Mouse (Mus musculus) MEL (cell line): ENCODE results near the gene Spred1. TPM values are rescaled to one million over a fixed set of nuclear protein-coding genes. Genes with fewer than 3 reads are reported as not detected.

ENCODE experiments used
- DNase-seq: peaks from one replicate; pipeline ENCODE4 v3.0.0; 2011; ENCODE audit warnings: low read depth, low spot score
- H3K27ac ChIP-seq: 2 replicates; pipeline ENCODE4 v1.5.1; 2012; ENCODE audit warnings: low read depth, mild to moderate bottlenecking, control low read depth, low read length, moderate library complexity; ENCODE audit not compliant: control insufficient read depth
- H3K27me3 ChIP-seq, 2 experiments: fragments of 150-350 bp in 1 of 2; sonication (generic) in 1 of 2; 2 replicates each; pipeline ENCODE4 v1.6.1; 2012; ENCODE audit warnings: low read length in 2 of 2, mild to moderate bottlenecking in 2 of 2, improper control_type of control experiment in 1 of 2, moderate library complexity in 1 of 2; ENCODE audit not compliant: insufficient read depth in 2 of 2, control insufficient read depth in 1 of 2
- H3K36me3 ChIP-seq, 2 experiments: 2 replicates each; pipeline ENCODE4 v1.6.1; 2012 to 2014; ENCODE audit warnings: low read length in 2 of 2, improper control_type of control experiment in 1 of 2, inconsistent platforms in 1 of 2, mild to moderate bottlenecking in 1 of 2; ENCODE audit not compliant: insufficient read depth in 2 of 2, control insufficient read depth in 1 of 2
- H3K4me1 ChIP-seq, 2 experiments: fragments of 150-350 bp in 1 of 2; sonication (generic) in 1 of 2; 2 replicates each; pipeline ENCODE4 v1.6.1; 2012; ENCODE audit warnings: low read length in 2 of 2, improper control_type of control experiment in 1 of 2, mild to moderate bottlenecking in 1 of 2; ENCODE audit not compliant: insufficient read depth in 2 of 2, control insufficient read depth in 1 of 2
- H3K4me3 ChIP-seq, 2 experiments: fragments of 150-350 bp in 1 of 2; sonication (generic) in 1 of 2; 2 replicates each; pipeline ENCODE4 v1.5.1; 2012; ENCODE audit warnings: low read depth in 2 of 2, low read length in 2 of 2, mild to moderate bottlenecking in 2 of 2, moderate library complexity in 2 of 2, control low read depth in 1 of 2, improper control_type of control experiment in 1 of 2; ENCODE audit not compliant: control insufficient read depth in 1 of 2, insufficient read depth in 1 of 2
- H3K79me2 ChIP-seq: 2 replicates; pipeline ENCODE4 v1.6.1; 2012; ENCODE audit warnings: mild to moderate bottlenecking, low read length, moderate library complexity; ENCODE audit not compliant: control insufficient read depth, poor library complexity, insufficient read depth
- H3K9ac ChIP-seq: 2 replicates; pipeline ENCODE4 v1.6.1; 2012; ENCODE audit warnings: low read depth, mild to moderate bottlenecking, control low read depth, low read length, moderate library complexity; ENCODE audit not compliant: control insufficient read depth, poor library complexity, severe bottlenecking
- H3K9me3 ChIP-seq: fragments of 150-350 bp; sonication (generic); replicated peaks from 2 replicates; pipeline ENCODE4 v1.6.1; 2012; ENCODE audit warnings: mild to moderate bottlenecking, low read length, improper control_type of control experiment, moderate library complexity; ENCODE audit not compliant: insufficient read depth
- CHD2 ChIP-seq: IDR thresholded peaks from 2 replicates; pipeline ENCODE4 v1.6.1; 2011; ENCODE audit warnings: low read length, improper control_type of control experiment
- E2F4 ChIP-seq: IDR thresholded peaks from 2 replicates; pipeline ENCODE4 v1.6.1; 2011; ENCODE audit warnings: low read depth, low read length, improper control_type of control experiment, borderline replicate concordance
- ELF1 ChIP-seq: IDR thresholded peaks from 2 replicates; pipeline ENCODE4 v1.6.1; 2014; ENCODE audit warnings: low read depth, mild to moderate bottlenecking, inconsistent platforms, low read length, improper control_type of control experiment, moderate library complexity
- EP300 ChIP-seq, 2 experiments: IDR thresholded peaks; 2 replicates each; pipeline ENCODE4 v1.6.1; 2011; ENCODE audit warnings: improper control_type of control experiment in 2 of 2, low read length in 2 of 2, low read depth in 1 of 2, mild to moderate bottlenecking in 1 of 2
- ETS1 ChIP-seq: IDR thresholded peaks from 2 replicates; pipeline ENCODE4 v1.6.1; 2012; ENCODE audit warnings: low read depth, mild to moderate bottlenecking, inconsistent platforms, low read length, improper control_type of control experiment, moderate library complexity
- GABPA ChIP-seq: IDR thresholded peaks from 2 replicates; pipeline ENCODE4 v1.6.1; 2012; ENCODE audit warnings: low read depth, mild to moderate bottlenecking, inconsistent platforms, low read length, improper control_type of control experiment, moderate library complexity
- GATA1 ChIP-seq: IDR thresholded peaks from 2 replicates; pipeline ENCODE4 v1.6.1; 2011; ENCODE audit warnings: low read depth, low read length, improper control_type of control experiment
- JUND ChIP-seq: IDR thresholded peaks from 2 replicates; pipeline ENCODE4 v1.6.1; 2011; ENCODE audit warnings: low read depth, mild to moderate bottlenecking, improper control_type of control experiment, low read length
- MAX ChIP-seq: IDR thresholded peaks from 2 replicates; pipeline ENCODE4 v1.6.1; 2011; ENCODE audit warnings: low read length, improper control_type of control experiment
- MAZ ChIP-seq: IDR thresholded peaks from 2 replicates; pipeline ENCODE4 v1.6.1; 2012; ENCODE audit warnings: low read depth, mild to moderate bottlenecking, inconsistent platforms, low read length, improper control_type of control experiment
- MEF2A ChIP-seq: IDR thresholded peaks from 2 replicates; pipeline ENCODE4 v1.6.1; 2014; ENCODE audit warnings: low read depth, mild to moderate bottlenecking, inconsistent platforms, low read length, improper control_type of control experiment; ENCODE audit not compliant: poor library complexity, insufficient replicate concordance, severe bottlenecking; ENCODE audit errors: extremely low read depth
- MXI1 ChIP-seq: IDR thresholded peaks from 2 replicates; pipeline ENCODE4 v1.6.1; 2011; ENCODE audit warnings: mild to moderate bottlenecking, low read depth, low read length, improper control_type of control experiment
- MYB ChIP-seq: IDR thresholded peaks from 2 replicates; pipeline ENCODE4 v1.6.1; 2011; ENCODE audit warnings: mild to moderate bottlenecking, low read depth, low read length, improper control_type of control experiment
- NRF1 ChIP-seq: IDR thresholded peaks from 2 replicates; pipeline ENCODE4 v1.6.1; 2014; ENCODE audit warnings: low read depth, mild to moderate bottlenecking, inconsistent platforms, low read length, improper control_type of control experiment, moderate library complexity; ENCODE audit not compliant: poor library complexity, insufficient read depth, severe bottlenecking
- POLR2AphosphoS2 ChIP-seq: IDR thresholded peaks from 2 replicates; pipeline ENCODE4 v1.6.1; 2011; ENCODE audit warnings: low read length, improper control_type of control experiment
- POLR2AphosphoS5 ChIP-seq: IDR thresholded peaks from 2 replicates; pipeline ENCODE4 v1.6.1; 2012; ENCODE audit warnings: low read depth, borderline replicate concordance, mild to moderate bottlenecking, inconsistent platforms, low read length, moderate library complexity, mixed read lengths
- RAD21 ChIP-seq: IDR thresholded peaks from 2 replicates; pipeline ENCODE4 v1.6.1; 2011; ENCODE audit warnings: mild to moderate bottlenecking, low read depth, low read length, improper control_type of control experiment
- RCOR1 ChIP-seq: IDR thresholded peaks from 2 replicates; pipeline ENCODE4 v1.6.1; 2012; ENCODE audit warnings: low read depth, mild to moderate bottlenecking, inconsistent platforms, low read length, improper control_type of control experiment
- SIN3A ChIP-seq: IDR thresholded peaks from 2 replicates; pipeline ENCODE4 v1.6.1; 2012; ENCODE audit warnings: low read length, improper control_type of control experiment, inconsistent platforms
- TAL1 ChIP-seq: IDR thresholded peaks from 2 replicates; pipeline ENCODE4 v1.6.1; 2012; ENCODE audit warnings: mild to moderate bottlenecking, inconsistent platforms, low read length, moderate library complexity, mixed read lengths
- TBP ChIP-seq: IDR thresholded peaks from 2 replicates; pipeline ENCODE4 v1.8.0; 2011; ENCODE audit warnings: low read depth, low read length, improper control_type of control experiment
- TCF12 ChIP-seq: IDR thresholded peaks from 2 replicates; pipeline ENCODE4 v1.6.1; 2014; ENCODE audit warnings: low read depth, mild to moderate bottlenecking, inconsistent platforms, low read length, improper control_type of control experiment, moderate library complexity
- UBTF ChIP-seq: IDR thresholded peaks from 2 replicates; pipeline ENCODE4 v1.6.1; 2012; ENCODE audit warnings: low read depth, mild to moderate bottlenecking, inconsistent platforms, low read length, improper control_type of control experiment, moderate library complexity, borderline replicate concordance; ENCODE audit not compliant: insufficient read depth
- USF2 ChIP-seq, 2 experiments: IDR thresholded peaks; 2 replicates each; pipeline ENCODE4 v1.6.1; 2011 to 2012; ENCODE audit warnings: improper control_type of control experiment in 2 of 2, low read length in 2 of 2, borderline replicate concordance in 1 of 2, inconsistent platforms in 1 of 2, low read depth in 1 of 2, mild to moderate bottlenecking in 1 of 2; ENCODE audit not compliant: insufficient read depth in 1 of 2
- ZC3H11A ChIP-seq: IDR thresholded peaks from 2 replicates; pipeline ENCODE4 v1.6.1; 2012; ENCODE audit warnings: low read depth, mild to moderate bottlenecking, inconsistent platforms, low read length, improper control_type of control experiment
- ZNF384 ChIP-seq: IDR thresholded peaks from 2 replicates; pipeline ENCODE4 v1.6.1; 2012; ENCODE audit warnings: low read depth, mild to moderate bottlenecking, inconsistent platforms, low read length, improper control_type of control experiment
- polyA plus RNA-seq, 2 experiments: library from polyadenylated mRNA; stranded (reverse) in 1 of 2; unstranded in 1 of 2; fragments of >175 nt in 1 of 2; fragments of >200 nt in 1 of 2; gene quantifications; 2 replicates each; pipeline versions ENCODE4 v1.2.1 to v1.2.4; 2012; ENCODE audit warnings: low replicate concordance in 2 of 2, low read depth in 1 of 2; ENCODE audit not compliant: insufficient read length in 2 of 2, insufficient read depth in 1 of 2, missing spikeins in 1 of 2
- total RNA-seq: library from RNA; depleted of rRNA; stranded (reverse); fragments of 300-350 nt; gene quantifications from 2 replicates; pipeline ENCODE4 v1.2.3, GENCODE M21; 2012

The Spred1 gene
- total and polyA plus RNA-seq, 3 experiments, result 14.3 to 19.9 TPM; not detected in 1

- no peak for TF ChIP-seq JUND
- peak; percentile 33 for TF ChIP-seq TAL1
- no peak for TF ChIP-seq UBTF
- 0 out of 2 replicates have a peak, but pooled peaks have one; percentile 7 for TF ChIP-seq GATA1
- TF ChIP-seq NRF1, result no peak
- TF ChIP-seq POLR2AphosphoS5, result no peak
- TF ChIP-seq TCF12, result peak; percentile 7; the same call in 1 of the 2 replicates
- TF ChIP-seq EP300 (IDR thresholded peaks at IDR 0.05; ENCODE audit: low read depth in 1 of 2, low read length in 2 of 2), result peak in 1 of 2 experiments; percentile 39; a peak in 1 of 4 replicates
- TF ChIP-seq ZNF384, result peak; percentile 59; the same call in 1 of the 2 replicates
- TF ChIP-seq ETS1, result peak; percentile 35; the same call in 1 of the 2 replicates
- TF ChIP-seq E2F4, result no peak
- TF ChIP-seq MEF2A, result no peak
- DNase-seq, result peak; percentile 59
- Histone ChIP-seq H3K27ac (no peak overlapping the region), H3K4me3 (no peak overlapping the region), H3K79me2 (no peaks in the 10 kb centered on the region), H3K27me3 (no peaks in the 10 kb centered on the region; a peak in 1 of 4 replicates), H3K4me1 (peaks cover 3 to 9% of the 10 kb centered on the region in 2 experiments; a peak in 3 of 4 replicates), H3K36me3 (peaks cover 0 to 12% of the 10 kb centered on the region in 2 experiments; a peak in 2 of 4 replicates), H3K9me3 (no peaks in the 10 kb centered on the region), H3K9ac (no peak overlapping the region)
These were observed 28.2 kb upstream of the Spred1 start for GRCm38 (mm10) chr2:117092946-117093401.

- no peak for DNase-seq
These were observed 25.7 kb upstream of the Spred1 start for GRCm38 (mm10) chr2:117095491-117095890.

More at GRCm38 (mm10) chr2:117095491-117095890, 25.7 kb upstream of the Spred1 start:
- Histone ChIP-seq H3K36me3 (peaks cover 0 to 12% of the 10 kb centered on the region in 2 experiments; a peak in 2 of 4 replicates), H3K4me1 (peaks cover 3 to 9% of the 10 kb centered on the region in 2 experiments; a peak in 3 of 4 replicates), H3K4me3 (no peak overlapping the region), H3K9me3 (no peaks in the 10 kb centered on the region), H3K27ac (no peak overlapping the region), H3K27me3 (peaks cover 0 to 1% of the 10 kb centered on the region in 2 experiments; a peak in 2 of 4 replicates), H3K79me2 (no peaks in the 10 kb centered on the region), H3K9ac (no peak overlapping the region)
- TF ChIP-seq MYB, result no peak
- TF ChIP-seq USF2 (IDR thresholded peaks at IDR 0.05; ENCODE audit: borderline replicate concordance in 1 of 2, insufficient read depth in 1 of 2, low read depth in 1 of 2, low read length in 2 of 2), result no peak
- no peak for TF ChIP-seq UBTF
- no peak for TF ChIP-seq RAD21
- no peak for TF ChIP-seq MAX
- no peak for TF ChIP-seq TAL1
- TF ChIP-seq POLR2AphosphoS2, result no peak
- TF ChIP-seq TBP, result no peak
- TF ChIP-seq MAZ, result no peak
- no peak for TF ChIP-seq GABPA
- TF ChIP-seq CHD2, result no peak
- no peak for TF ChIP-seq SIN3A
- no peak for TF ChIP-seq MXI1
- TF ChIP-seq ZC3H11A, result no peak
- TF ChIP-seq RCOR1, result no peak
- TF ChIP-seq GATA1, result no peak
- no peak for TF ChIP-seq ELF1
- TF ChIP-seq JUND, result no peak
